Mouse (Mus musculus) lung, embryonic 16.5 days (tissue): ENCODE results near the gene Gm8439. TPM values are rescaled to one million over a fixed set of nuclear protein-coding genes. Genes with fewer than 3 reads are reported as not detected.

Experiments
- ATAC-seq: fragments of 200-750 bp; cut with Nextera tagmentation; 2 replicates; pipeline ENCODE4 v1.8.0; 2017; ENCODE audit warnings: low read depth, mild to moderate bottlenecking, moderate library complexity
- H3K27ac ChIP-seq: fragments of 300-500 bp; sonication (generic); 2 replicates; pipeline ENCODE4 v1.5.1; 2014; ENCODE audit warnings: mild to moderate bottlenecking, control low read depth, low read length
- H3K27me3 ChIP-seq: fragments of 300-500 bp; sonication (generic); 2 replicates; pipeline ENCODE4 v1.6.1; 2014; ENCODE audit warnings: low read depth, low read length, mixed read lengths; ENCODE audit not compliant: control insufficient read depth, insufficient read depth
- H3K36me3 ChIP-seq: fragments of 300-500 bp; sonication (generic); 2 replicates; pipeline ENCODE4 v1.6.1; 2014; ENCODE audit warnings: low read length; ENCODE audit not compliant: control insufficient read depth, insufficient read depth
- H3K4me1 ChIP-seq: fragments of 300-500 bp; sonication (generic); replicated peaks from 2 replicates; pipeline ENCODE4 v1.6.1; 2014; ENCODE audit warnings: low read length, mixed read lengths; ENCODE audit not compliant: control insufficient read depth, insufficient read depth
- H3K4me2 ChIP-seq: fragments of 300-500 bp; sonication (generic); 2 replicates; pipeline ENCODE4 v1.6.1; 2014; ENCODE audit warnings: low read depth, low read length, control low read depth
- H3K4me3 ChIP-seq: fragments of 300-500 bp; sonication (generic); 2 replicates; pipeline ENCODE4 v1.5.1; 2014; ENCODE audit warnings: mild to moderate bottlenecking, low read length, control low read depth
- H3K9ac ChIP-seq: fragments of 300-500 bp; sonication (generic); 2 replicates; pipeline ENCODE4 v1.6.1; 2014; ENCODE audit warnings: low read length, control low read depth
- H3K9me3 ChIP-seq: fragments of 300-500 bp; sonication (generic); 2 replicates; pipeline ENCODE4 v1.6.1; 2016; ENCODE audit warnings: low read length; ENCODE audit not compliant: control insufficient read depth
- WGBS: fragments of 180-500 bp; shearing (Covaris S2); extraction: QIAGEN DNeasy Blood & Tissue Kit; methylation state at CpG from one replicate; pipeline ENCODE4 v1.1.7; 2014; 5-methylcytosine and 5-hydroxymethylcytosine counted together
- polyA plus RNA-seq: library from polyadenylated mRNA; unstranded; fragments of >200 nt; fragmentation: Nextera tagmentation; extraction: Ambion mirVana; gene quantifications from 2 replicates; pipeline ENCODE4 v1.2.1, GENCODE M21; 2015

The Gm8439 gene
- not detected in 2 replicates for polyA plus RNA-seq

DNA sequence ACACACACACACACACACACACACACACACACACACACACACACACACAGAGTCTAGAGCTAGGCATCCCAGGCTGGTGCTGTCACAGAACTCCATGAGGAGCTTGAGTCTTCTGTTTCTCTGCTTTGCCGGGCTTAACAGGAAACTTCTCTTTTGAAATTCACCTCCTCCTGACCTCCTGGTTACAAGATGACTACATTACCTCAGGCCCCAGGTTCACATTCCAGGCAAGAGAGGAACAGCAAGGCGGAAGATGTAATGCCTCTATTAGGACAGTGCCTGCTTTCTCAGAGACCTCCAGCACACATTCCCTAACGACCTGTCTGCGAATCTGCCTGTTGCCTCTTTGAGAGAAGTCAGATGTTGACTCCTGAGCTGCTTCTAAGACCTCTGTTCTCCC, at the start of gene Gm8439:
Gm8439 (plus strand) TSS at position 301 of the 400 bp plus-strand sequence.
- H3K27me3 ChIP-seq = no peaks in the 10 kb centered on the region
- 20% methylated on average over 4 of the region's 4 CpGs for WGBS
- no peak for ATAC-seq
- no peaks in the 10 kb centered on the region for H3K9me3 ChIP-seq
- no peaks in the 10 kb centered on the region for H3K36me3 ChIP-seq
- no peak within 1 kb of the TSS for H3K4me3 ChIP-seq
- peak within 1 kb of the TSS; percentile 24; the same call in 1 of the 2 replicates for H3K27ac ChIP-seq
- H3K4me1 ChIP-seq = peaks cover 8% of the 10 kb centered on the region
- no peak within 1 kb of the TSS for H3K4me2 ChIP-seq
- peak within 1 kb of the TSS; percentile 27; the same call in 1 of the 2 replicates for H3K9ac ChIP-seq

DNA sequence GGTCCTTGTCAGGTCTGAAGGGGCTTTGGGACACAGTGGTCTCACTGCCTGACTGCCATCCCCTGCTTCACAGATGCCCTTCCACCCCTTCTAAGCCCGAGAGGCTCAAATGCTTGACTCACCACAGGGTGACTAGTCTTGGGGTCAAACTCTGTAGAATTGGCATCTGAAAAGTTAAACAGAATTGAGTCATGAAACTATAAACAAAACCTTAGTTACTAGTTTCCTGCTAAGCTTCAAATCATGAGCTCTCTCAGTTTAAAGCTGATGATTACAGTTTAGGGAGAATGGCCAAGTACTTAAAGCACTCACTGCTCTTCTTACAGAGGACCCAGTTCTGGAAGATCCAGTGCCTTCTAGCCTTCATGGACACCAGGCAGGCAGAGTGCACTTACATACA, 43.6 kb upstream of the Gm8439 start:
- no peak overlapping the region for H3K27ac ChIP-seq
- no peak overlapping the region for H3K4me3 ChIP-seq
- no peak overlapping the region for H3K4me2 ChIP-seq
- H3K36me3 ChIP-seq = peaks cover 35% of the 10 kb centered on the region
- no peak overlapping the region for H3K9ac ChIP-seq
- no peaks in the 10 kb centered on the region for H3K27me3 ChIP-seq
- no peaks in the 10 kb centered on the region for H3K9me3 ChIP-seq
- no peak for ATAC-seq
- H3K4me1 ChIP-seq = no peaks in the 10 kb centered on the region
- WGBS = 79% methylated on average over 1 of the region's 1 CpGs

DNA sequence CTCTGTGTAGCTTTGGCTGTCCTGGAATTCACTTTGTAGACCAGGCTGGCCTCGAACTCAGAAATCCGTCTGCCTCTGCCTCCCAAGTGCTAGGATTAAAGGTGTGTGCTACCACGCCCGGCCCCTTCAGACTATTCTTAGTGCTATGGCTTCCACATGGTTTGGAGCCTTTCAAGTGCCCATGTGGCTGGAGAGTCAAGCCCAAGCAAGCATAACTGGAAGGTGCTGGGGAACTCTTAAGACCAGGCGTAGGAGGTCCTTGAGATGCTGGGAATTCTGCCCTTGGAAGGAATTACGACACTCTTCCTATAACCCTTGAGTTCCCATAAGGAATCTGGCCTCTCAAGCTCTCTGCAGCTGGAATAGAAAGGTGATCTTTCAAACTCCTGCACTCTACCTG, 32.0 kb upstream of the Gm8439 start:
- peaks cover 46% of the 10 kb centered on the region for H3K36me3 ChIP-seq
- H3K4me3 ChIP-seq = no peak overlapping the region
- peak; percentile 60; the same call in 1 of the 2 replicates for ATAC-seq

GRCm38 (mm10) chr4:120565726-120566125, 22.8 kb upstream of the Gm8439 start:
- Histone ChIP-seq H3K27me3 (no peaks in the 10 kb centered on the region), H3K27ac (no peak overlapping the region), H3K9me3 (no peaks in the 10 kb centered on the region), H3K4me2 (no peak overlapping the region), H3K9ac (no peak overlapping the region), H3K36me3 (peaks cover 20% of the 10 kb centered on the region), H3K4me3 (no peak overlapping the region), H3K4me1 (peaks cover 17% of the 10 kb centered on the region)
- 82% methylated on average over 2 of the region's 2 CpGs for WGBS
- no peak for ATAC-seq

More for the DNA sequence above, 32.0 kb upstream of the Gm8439 start:
- H3K4me2 ChIP-seq = no peak overlapping the region
- no peak overlapping the region for H3K27ac ChIP-seq
- WGBS = 68% methylated on average over 6 of the region's 6 CpGs
- no peaks in the 10 kb centered on the region for H3K9me3 ChIP-seq
- no peak overlapping the region for H3K9ac ChIP-seq
- H3K27me3 ChIP-seq = no peaks in the 10 kb centered on the region
- H3K4me1 ChIP-seq = no peaks in the 10 kb centered on the region

DNA sequence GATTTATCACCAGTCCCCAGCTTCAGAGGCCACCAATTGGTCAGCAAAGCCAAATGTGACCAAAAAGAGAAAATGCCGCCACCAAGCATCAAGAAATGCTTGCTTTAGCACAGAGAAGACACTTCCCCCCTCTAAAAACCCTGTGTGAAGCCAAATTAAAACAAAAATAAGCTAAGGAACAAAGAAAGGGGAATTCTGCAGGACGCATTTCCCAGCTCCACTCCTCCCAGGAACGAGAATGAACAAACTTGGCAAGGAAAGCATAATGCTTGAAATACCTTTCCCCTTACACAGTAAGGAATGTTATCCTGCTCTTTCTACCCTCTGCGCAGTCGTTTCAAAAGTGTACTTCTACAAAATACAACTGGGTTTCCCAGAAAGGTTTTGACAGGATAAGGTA, 20.5 kb upstream of the Gm8439 start:
- Histone ChIP-seq H3K4me1 (peaks cover 29% of the 10 kb centered on the region), H3K36me3 (peaks cover 12% of the 10 kb centered on the region), H3K4me3 (peak overlapping the region; percentile 24), H3K9ac (peak overlapping the region; percentile 38; the same call in 1 of the 2 replicates), H3K4me2 (peak overlapping the region; percentile 91), H3K9me3 (no peaks in the 10 kb centered on the region), H3K27ac (peak overlapping the region; percentile 87), H3K27me3 (no peaks in the 10 kb centered on the region)
- no peak for ATAC-seq
- 5% methylated on average over 5 of the region's 5 CpGs for WGBS

- no peak for ATAC-seq
- H3K4me1 ChIP-seq = peaks cover 29% of the 10 kb centered on the region
- H3K27ac ChIP-seq = peak overlapping the region; percentile 98
- no peaks in the 10 kb centered on the region for H3K9me3 ChIP-seq
- H3K4me3 ChIP-seq = peak overlapping the region; percentile 90
- H3K9ac ChIP-seq = peak overlapping the region; percentile 90
- H3K4me2 ChIP-seq = peak overlapping the region; percentile 91
- 6% methylated on average over 4 of the region's 4 CpGs for WGBS
- H3K36me3 ChIP-seq = peaks cover 10% of the 10 kb centered on the region
- H3K27me3 ChIP-seq = no peaks in the 10 kb centered on the region
Observed at GRCm38 (mm10) chr4:120569025-120569424, 19.5 kb upstream of the Gm8439 start.

- H3K4me1 ChIP-seq = peaks cover 29% of the 10 kb centered on the region
- no peaks in the 10 kb centered on the region for H3K27me3 ChIP-seq
- no peaks in the 10 kb centered on the region for H3K9me3 ChIP-seq
- H3K4me2 ChIP-seq = peak within 1 kb of the TSS; percentile 92
- peak; percentile 95 for ATAC-seq
- H3K27ac ChIP-seq = peak within 1 kb of the TSS; percentile 98
- 0% methylated on average over 84 of the region's 97 CpGs for WGBS
- peak within 1 kb of the TSS; percentile 90 for H3K4me3 ChIP-seq
- peaks cover 6% of the 10 kb centered on the region for H3K36me3 ChIP-seq
- H3K9ac ChIP-seq = peak within 1 kb of the TSS; percentile 90
Observed at GRCm38 (mm10) chr4:120569486-120570437, 18.8 kb upstream of the Gm8439 start, which contains the start of gene Ctps. Gene Ctps, minus strand, starts transcription at chr4:120570276.

GRCm38 (mm10) chr4:120570438-120571069, 18.0 kb upstream of the Gm8439 start:
- WGBS = under 1% methylated on average over 27 of the region's 27 CpGs
- no peaks in the 10 kb centered on the region for H3K9me3 ChIP-seq
- peak overlapping the region; percentile 90 for H3K9ac ChIP-seq
- no peaks in the 10 kb centered on the region for H3K27me3 ChIP-seq
- H3K27ac ChIP-seq = peak overlapping the region; percentile 98
- H3K36me3 ChIP-seq = 0 out of 2 replicates have a peak, but pooled peaks cover 1% of the 10 kb centered on the region
- peak overlapping the region; percentile 92 for H3K4me2 ChIP-seq
- peak overlapping the region; percentile 90 for H3K4me3 ChIP-seq
- peak; percentile 65 for ATAC-seq
- H3K4me1 ChIP-seq = peaks cover 29% of the 10 kb centered on the region

- Histone ChIP-seq H3K4me2 (peak overlapping the region; percentile 92), H3K27ac (peak overlapping the region; percentile 98), H3K9me3 (no peaks in the 10 kb centered on the region), H3K4me1 (peaks cover 29% of the 10 kb centered on the region), H3K36me3 (no peaks in the 10 kb centered on the region), H3K4me3 (peak overlapping the region; percentile 90), H3K27me3 (no peaks in the 10 kb centered on the region), H3K9ac (peak overlapping the region; percentile 90)
- WGBS = 46% methylated on average over 3 of the region's 3 CpGs
- no peak for ATAC-seq
Observed at GRCm38 (mm10) chr4:120571070-120571464, 17.5 kb upstream of the Gm8439 start.
